Mouse (Mus musculus) gastrocnemius, adult 8-10 months (tissue): ENCODE measurements around the gene Plekhg2. TPM values are rescaled to one million over a fixed set of nuclear protein-coding genes. Genes with fewer than 3 reads are reported as not detected.

Experiments used
- DNase-seq, 2 experiments: peaks; one replicate each; pipeline ENCODE4 v3.0.0; 2022; ENCODE audit warnings: low spot score in 2 of 2
- total RNA-seq, 4 experiments: library from RNA; stranded (reverse); gene quantifications; 2 replicates each; pipeline ENCODE4 v1.2.4; 2022

Gene Plekhg2
- total RNA-seq, 4 experiments from 2014 or later, result 2.0 to 3.3 (median 2.6) TPM

- no peak for DNase-seq
Measured at GRCm38 (mm10) chr7:28368276-28368920, 4.0 kb downstream of the Plekhg2 start.

GRCm38 (mm10) chr7:28367663-28368275, 4.6 kb downstream of the Plekhg2 start:
- DNase-seq, result no peak

GRCm38 (mm10) chr7:28362441-28363060, 9.8 kb downstream of the Plekhg2 start:
- DNase-seq, result no peak

GRCm38 (mm10) chr7:28361647-28362341, 10.6 kb downstream of the Plekhg2 start:
- DNase-seq, result no peak

- DNase-seq, result no peak
Measured at GRCm38 (mm10) chr7:28360291-28360690, 12.1 kb downstream of the Plekhg2 start.

- DNase-seq, result no peak
Measured at GRCm38 (mm10) chr7:28359854-28360253, 12.5 kb downstream of the Plekhg2 start.

GRCm38 (mm10) chr7:28358431-28358830, 14.0 kb downstream of the Plekhg2 start:
- DNase-seq, result no peak

- DNase-seq, result no peak
Measured at GRCm38 (mm10) chr7:28357984-28358383, 14.4 kb downstream of the Plekhg2 start.

- no peak for DNase-seq
Measured at GRCm38 (mm10) chr7:28356981-28357380, 15.4 kb downstream of the Plekhg2 start.

GRCm38 (mm10) chr7:28355221-28355620, 17.2 kb downstream of the Plekhg2 start:
- no peak for DNase-seq

GRCm38 (mm10) chr7:28354596-28354995, 17.8 kb downstream of the Plekhg2 start:
- no peak for DNase-seq

GRCm38 (mm10) chr7:28354113-28354581, 18.3 kb downstream of the Plekhg2 start:
- DNase-seq, result no peak

- DNase-seq, result no peak
Measured at GRCm38 (mm10) chr7:28353267-28353666, 19.1 kb downstream of the Plekhg2 start.

- no peak for DNase-seq
Measured at GRCm38 (mm10) chr7:28351676-28352191, 20.7 kb downstream of the Plekhg2 start.

GRCm38 (mm10) chr7:28350155-28350883, 22.1 kb downstream of the Plekhg2 start, which contains the start of gene Rps16:
TSS of gene Rps16 (plus strand) at chr7:28350652.
- peak; percentile 91 to 94 for DNase-seq

GRCm38 (mm10) chr7:28348601-28349000, 23.8 kb downstream of the Plekhg2 start:
- DNase-seq, result no peak

GRCm38 (mm10) chr7:28347746-28348145, 24.7 kb downstream of the Plekhg2 start:
- DNase-seq, result no peak

- no peak for DNase-seq
Measured at GRCm38 (mm10) chr7:28344637-28345036, 27.8 kb downstream of the Plekhg2 start.

GRCm38 (mm10) chr7:28341381-28341780, 31.0 kb downstream of the Plekhg2 start:
- DNase-seq, result no peak

- peak; percentile 43 to 62 for DNase-seq
Measured at GRCm38 (mm10) chr7:28339213-28339917, 33.0 kb downstream of the Plekhg2 start.
